In genomic region chr14:117265653-117266052, GRCm38 (mm10) we compare ENCODE assay signal across 15 mouse cellular contexts.
"Had no signal": no experiment of that assay in that cellular context is flagged by ENCODE, and none has a peak within 500 bp of the region (broad histone marks: within the 10 kb centered on the region; RNA-seq: fewer than 3 reads in every experiment).

No protein-coding gene starts in this region.

- DNase-seq: gastrocnemius, postnatal 14 days; heart, adult 18-20 months; heart, postnatal 10 days; heart, postnatal 4 days; kidney, adult 11 months; kidney, adult 2 months; kidney, adult 9 months; kidney, postnatal 14 days; kidney, postnatal 36 days; layer of hippocampus, adult 9-11 months; layer of hippocampus, postnatal 36 days; left cerebral cortex, postnatal 4 days had no signal

- ATAC-seq: hindbrain, postnatal 0 days; intestine, embryonic 16.5 days; liver, embryonic 12.5 days had no signal
